Mouse (Mus musculus) monocyte, adult 5-6 weeks (primary cell): ENCODE data around the gene Serpinf1. TPM values are rescaled to one million over a fixed set of nuclear protein-coding genes. Genes with fewer than 3 reads are reported as not detected.

ENCODE experiments used
- ATAC-seq: fragments of 153-309, 156-312 bp; replicated peaks from 2 replicates; pipeline ENCODE4 v1.8.0; 2017; ENCODE audit warnings: mild to moderate bottlenecking; ENCODE audit not compliant: low TSS enrichment, insufficient number of reproducible peaks, severe bottlenecking, poor library complexity, low FRiP score
- total RNA-seq: library from RNA; stranded (forward); fragments of 200-1000, 200-491, 200-594 nt; gene quantifications from 3 replicates; pipeline ENCODE4 v1.2.3, GENCODE M21; 2017

The Serpinf1 gene
- not detected in 3 replicates for total RNA-seq

DNA sequence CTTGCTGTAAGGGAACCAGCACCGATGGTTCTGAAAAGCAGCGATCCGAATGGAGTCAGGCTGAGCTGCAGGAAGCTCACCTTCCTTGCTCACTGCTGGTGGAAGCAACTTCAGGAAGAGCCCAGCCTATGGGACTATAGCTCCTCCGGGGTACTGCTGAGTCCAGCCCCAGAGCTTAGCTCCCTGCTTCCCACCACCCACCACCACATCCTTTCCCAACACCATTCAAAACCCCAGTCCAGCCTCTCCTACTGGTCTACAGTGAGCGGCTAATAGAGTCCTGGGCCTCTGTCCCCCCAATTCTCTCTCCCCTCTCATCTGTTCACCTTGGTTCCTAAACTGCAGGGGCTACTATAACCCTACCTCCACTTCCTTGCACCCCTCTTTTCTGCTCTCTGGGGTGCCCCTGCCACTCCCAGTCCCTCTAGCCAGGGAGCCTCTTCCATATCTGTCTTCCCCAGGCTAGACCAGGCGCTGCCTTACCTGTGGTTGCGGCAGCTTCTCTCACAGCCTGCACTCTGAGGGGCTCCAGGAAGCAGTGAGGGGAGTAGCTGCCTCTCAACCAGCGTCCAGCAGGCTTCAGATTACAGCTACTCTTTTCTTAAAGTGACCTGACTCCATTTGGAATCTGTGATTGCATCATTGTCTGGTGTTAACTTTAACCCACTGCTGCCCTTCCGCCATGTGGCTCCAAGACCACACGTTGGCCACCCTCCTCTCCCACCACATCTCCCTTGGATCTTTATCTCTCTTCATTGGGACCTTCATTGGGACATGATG, at the start of gene Serpinf1:
TSS of gene Serpinf1 (minus strand) at position 689 of the 780 bp plus-strand sequence.
- no peak for ATAC-seq

DNA sequence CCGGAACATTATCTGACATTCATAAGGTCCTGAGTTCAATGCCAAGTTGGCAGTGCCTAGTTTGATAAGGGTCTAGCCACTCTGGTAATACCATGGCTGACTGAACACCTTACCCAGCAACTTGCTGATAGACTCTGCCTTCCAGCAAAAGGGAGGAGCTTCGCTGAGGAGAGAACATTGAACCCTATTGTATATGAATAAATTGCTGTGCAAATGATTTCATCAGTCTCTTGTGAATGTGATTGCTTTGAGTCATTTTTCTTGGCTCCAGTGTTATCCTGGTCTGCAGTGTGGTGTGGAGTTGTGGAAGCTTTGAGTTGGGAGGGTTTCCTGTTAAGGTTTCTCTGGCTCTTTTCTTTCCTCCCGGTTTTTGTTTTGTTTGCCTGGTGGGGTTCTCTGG, 48.2 kb upstream of the Serpinf1 start:
- no peak for ATAC-seq

GRCm38 (mm10) chr11:75469261-75469660, 46.8 kb upstream of the Serpinf1 start:
- ATAC-seq: no peak

DNA sequence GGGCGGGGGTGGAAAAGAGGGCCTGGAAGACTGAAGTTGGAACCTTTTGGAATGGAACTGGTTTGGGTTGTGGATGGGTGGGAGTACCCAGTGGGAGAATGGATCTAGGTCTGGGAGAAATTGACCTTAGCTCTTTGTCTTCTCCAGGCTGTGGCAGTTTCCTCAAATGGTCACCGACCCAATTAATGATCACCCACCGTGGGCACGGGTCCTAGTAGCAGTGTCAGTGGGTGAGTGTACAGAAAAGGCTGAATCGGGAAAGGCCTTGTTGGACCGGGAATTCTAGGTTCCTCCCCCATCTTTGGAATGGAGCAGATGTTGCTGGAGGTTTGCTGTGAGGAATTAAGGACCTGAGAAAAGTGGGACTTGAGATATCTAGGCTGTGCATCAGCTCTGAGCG, 45.9 kb upstream of the Serpinf1 start:
- no peak for ATAC-seq

- ATAC-seq: peak; percentile 28; the same call in 1 of the 2 replicates
Observed at GRCm38 (mm10) chr11:75467512-75468215, 45.2 kb upstream of the Serpinf1 start.

DNA sequence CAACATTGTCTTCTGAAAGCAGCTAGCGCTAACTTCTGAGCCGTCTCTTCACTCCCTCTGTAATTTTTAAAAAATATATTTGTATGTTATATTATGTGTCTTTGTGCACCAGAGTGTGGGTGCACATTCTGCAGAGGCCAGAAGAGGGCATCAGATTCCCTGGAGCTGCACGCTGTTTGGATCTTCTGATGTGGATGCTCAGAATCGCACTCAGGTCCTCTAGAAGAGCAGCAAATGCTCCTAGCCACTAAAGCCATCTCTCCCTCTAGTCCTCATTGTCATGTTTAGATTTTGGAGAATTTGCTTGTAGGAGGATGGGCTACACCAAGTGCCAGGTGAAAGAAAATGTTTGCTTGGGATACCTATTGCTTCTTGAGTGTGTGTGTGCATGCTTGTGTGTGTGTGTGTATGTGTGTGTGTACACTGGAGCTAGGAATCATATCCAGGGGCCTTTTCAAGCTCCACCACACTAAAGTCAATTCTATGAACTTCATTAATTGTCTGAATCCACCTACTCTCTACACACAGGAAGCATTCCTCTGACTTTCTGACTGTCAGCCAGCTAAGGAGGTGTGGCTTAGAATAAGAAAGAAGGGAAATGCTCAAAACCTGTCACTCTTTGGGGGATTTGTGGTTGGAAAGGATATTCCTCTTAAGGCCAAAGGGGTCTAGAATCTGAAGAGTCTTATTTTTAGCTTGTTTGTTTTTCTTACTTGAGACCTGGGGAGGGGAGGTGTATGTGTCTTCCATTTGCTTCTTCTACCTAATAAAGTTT, 44.4 kb upstream of the Serpinf1 start:
- no peak for ATAC-seq

- ATAC-seq: no peak
Observed at GRCm38 (mm10) chr11:75465051-75465450, 42.5 kb upstream of the Serpinf1 start.

GRCm38 (mm10) chr11:75464417-75464816, 41.9 kb upstream of the Serpinf1 start:
- no peak for ATAC-seq

- ATAC-seq: no peak
Observed at GRCm38 (mm10) chr11:75463624-75464023, 41.1 kb upstream of the Serpinf1 start.

GRCm38 (mm10) chr11:75462865-75463336, 40.4 kb upstream of the Serpinf1 start:
- ATAC-seq: no peak

GRCm38 (mm10) chr11:75462253-75462783, 39.8 kb upstream of the Serpinf1 start:
- 0 out of 2 replicates have a peak, but pooled peaks have one; percentile 7 for ATAC-seq

GRCm38 (mm10) chr11:75461743-75462252, 39.3 kb upstream of the Serpinf1 start:
- ATAC-seq: no peak

- ATAC-seq: peak; percentile 73
Observed at GRCm38 (mm10) chr11:75460844-75461742, 38.6 kb upstream of the Serpinf1 start, which contains the start of gene Tlcd2. Gene Tlcd2, plus strand, starts transcription at chr11:75461715.

DNA sequence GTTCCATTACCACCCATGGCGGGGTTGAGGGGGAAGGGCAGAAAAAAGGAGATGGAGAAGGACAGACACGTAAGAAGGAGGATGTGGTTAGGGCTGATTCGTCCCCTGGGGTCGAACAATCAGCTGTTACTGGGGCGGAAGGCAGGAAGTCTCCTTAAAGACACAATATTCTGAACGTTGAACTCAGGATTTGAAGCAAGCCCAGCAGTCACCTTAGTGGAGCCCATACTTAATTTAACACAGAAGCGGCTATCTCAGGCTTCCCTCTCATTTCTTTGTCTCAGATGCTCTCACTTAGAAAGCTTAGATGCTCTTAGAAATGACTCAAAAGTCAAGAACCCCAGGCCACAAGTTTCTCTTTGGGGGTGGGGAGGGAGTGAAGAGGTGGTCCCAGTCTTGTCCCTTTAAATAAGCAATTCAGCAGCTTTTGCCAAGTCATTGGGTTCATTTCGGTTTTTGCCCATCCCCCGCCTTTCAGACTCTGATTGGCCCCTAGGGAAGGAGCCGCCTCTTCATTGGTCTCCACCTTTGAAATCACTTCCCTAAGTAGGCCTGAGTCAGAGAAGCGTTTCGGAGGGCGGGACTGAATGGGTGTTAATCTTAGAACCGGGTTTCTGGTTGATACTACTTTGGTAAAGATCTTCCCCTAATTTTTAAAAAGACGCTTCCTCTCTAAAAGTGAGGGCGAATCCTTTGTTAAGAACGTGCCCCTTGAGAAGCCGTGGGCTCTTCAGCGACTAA, 37.8 kb upstream of the Serpinf1 start:
- ATAC-seq: peak; percentile 44

DNA sequence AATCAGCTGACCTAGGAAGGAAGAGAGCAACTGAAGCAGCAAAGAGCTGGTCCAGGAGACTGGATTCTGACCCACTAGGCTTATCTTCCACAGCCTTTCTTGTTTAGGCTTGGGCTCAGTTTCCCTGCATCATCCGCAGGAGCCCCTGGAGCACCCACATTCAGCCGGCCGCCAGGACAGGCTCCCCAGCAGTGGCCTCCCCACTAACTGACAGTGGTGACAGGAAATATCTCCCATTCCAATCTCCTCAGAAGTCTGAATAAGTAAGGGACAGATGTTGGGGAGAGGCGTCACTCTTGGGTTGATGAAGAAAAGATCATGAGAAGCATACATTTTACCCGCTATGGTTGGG, 37.2 kb upstream of the Serpinf1 start:
- ATAC-seq: no peak

GRCm38 (mm10) chr11:75459141-75459711, 36.7 kb upstream of the Serpinf1 start:
- ATAC-seq: no peak

GRCm38 (mm10) chr11:75458628-75459041, 36.1 kb upstream of the Serpinf1 start:
- no peak; the same call in 1 of the 2 replicates for ATAC-seq
